Mouse (Mus musculus) kidney, postnatal 0 days (tissue): ENCODE measurements around the gene Nub1. TPM values are rescaled to one million over a fixed set of nuclear protein-coding genes. Genes with fewer than 3 reads are reported as not detected.

Experiments
- ATAC-seq: fragments of 200-750 bp; cut with Nextera tagmentation; replicated peaks from 2 replicates; pipeline ENCODE4 v1.8.0; 2017; ENCODE audit warnings: low read depth, moderate number of reproducible peaks, moderate TSS enrichment, moderate library complexity; ENCODE audit not compliant: low FRiP score
- DNase-seq: peaks from one replicate; pipeline ENCODE4 v3.0.0-alpha.2; 2016; ENCODE audit warnings: low spot score
- H3K27ac ChIP-seq: fragments of 300-500 bp; sonication (generic); 2 replicates; pipeline ENCODE4 v1.5.1; 2014; ENCODE audit warnings: mild to moderate bottlenecking
- H3K27me3 ChIP-seq: fragments of 300-500 bp; sonication (generic); 2 replicates; pipeline ENCODE4 v1.6.1; 2014; ENCODE audit warnings: low read length, mixed read lengths; ENCODE audit not compliant: insufficient read depth
- H3K36me3 ChIP-seq: fragments of 300-500 bp; sonication (generic); 2 replicates; pipeline ENCODE4 v1.6.1; 2014; ENCODE audit warnings: low read length, mixed read lengths; ENCODE audit not compliant: insufficient read depth
- H3K4me1 ChIP-seq: fragments of 300-500 bp; sonication (generic); replicated peaks from 2 replicates; pipeline ENCODE4 v1.6.1; 2014; ENCODE audit warnings: antibody characterized with exemption, low read length, mixed read lengths; ENCODE audit not compliant: insufficient read depth
- H3K4me2 ChIP-seq: fragments of 300-500 bp; sonication (generic); 2 replicates; pipeline ENCODE4 v1.6.1; 2014; ENCODE audit warnings: mild to moderate bottlenecking, low read length, moderate library complexity, mixed read lengths
- H3K4me3 ChIP-seq: fragments of 300-500 bp; sonication (generic); replicated peaks from 2 replicates; pipeline ENCODE4 v1.5.1; 2014; ENCODE audit warnings: low read depth, low read length
- H3K9ac ChIP-seq: fragments of 300-500 bp; sonication (generic); 2 replicates; pipeline ENCODE4 v1.6.1; 2014; ENCODE audit warnings: low read depth, low read length
- H3K9me3 ChIP-seq: fragments of 300-500 bp; sonication (generic); replicated peaks from 2 replicates; pipeline ENCODE4 v1.6.1; 2016; ENCODE audit warnings: low read length, inconsistent platforms, mixed read lengths
- CTCF ChIP-seq: IDR thresholded peaks from 2 replicates; pipeline ENCODE4 v1.5.1; 2016; ENCODE audit warnings: antibody characterized with exemption, low read depth, mild to moderate bottlenecking, moderate library complexity
- WGBS: fragments of 180-500 bp; shearing (Covaris S2); extraction: QIAGEN DNeasy Blood & Tissue Kit; methylation state at CpG from one replicate; pipeline ENCODE4 v1.1.7; 2014; 5-methylcytosine and 5-hydroxymethylcytosine counted together
- polyA plus RNA-seq: library from polyadenylated mRNA; unstranded; fragments of >200 nt; fragmentation: Nextera tagmentation; extraction: Ambion mirVana; gene quantifications from 2 replicates; pipeline ENCODE4 v1.2.1, GENCODE M21; 2015

Gene Nub1
- polyA plus RNA-seq, 1 experiment from 2014 or later: 35.3 TPM

- Histone ChIP-seq H3K36me3 (no peaks in the 10 kb centered on the region), H3K4me1 (no peaks in the 10 kb centered on the region), H3K27me3 (no peaks in the 10 kb centered on the region), H3K9me3 (no peaks in the 10 kb centered on the region), H3K9ac (no peak overlapping the region), H3K4me2 (no peak overlapping the region), H3K4me3 (no peak overlapping the region), H3K27ac (no peak overlapping the region)
- WGBS: 85% methylated on average over 6 of the region's 6 CpGs
- no peak for DNase-seq
- TF ChIP-seq CTCF: no peak
- ATAC-seq: no peak
Observed at GRCm38 (mm10) chr5:24651356-24651755, 34.0 kb upstream of the Nub1 start.

- Histone ChIP-seq H3K4me1 (no peaks in the 10 kb centered on the region), H3K27me3 (no peaks in the 10 kb centered on the region), H3K9me3 (no peaks in the 10 kb centered on the region), H3K27ac (no peak overlapping the region), H3K9ac (no peak overlapping the region), H3K36me3 (no peaks in the 10 kb centered on the region), H3K4me3 (no peak overlapping the region), H3K4me2 (no peak overlapping the region)
- TF ChIP-seq CTCF: peak; percentile 97
- WGBS: 30% methylated on average over 25 of the region's 25 CpGs
- ATAC-seq: peak; percentile 59; the same call in 1 of the 2 replicates
- DNase-seq: peak; percentile 85
Observed at GRCm38 (mm10) chr5:24651768-24652752, 33.3 kb upstream of the Nub1 start.

DNA sequence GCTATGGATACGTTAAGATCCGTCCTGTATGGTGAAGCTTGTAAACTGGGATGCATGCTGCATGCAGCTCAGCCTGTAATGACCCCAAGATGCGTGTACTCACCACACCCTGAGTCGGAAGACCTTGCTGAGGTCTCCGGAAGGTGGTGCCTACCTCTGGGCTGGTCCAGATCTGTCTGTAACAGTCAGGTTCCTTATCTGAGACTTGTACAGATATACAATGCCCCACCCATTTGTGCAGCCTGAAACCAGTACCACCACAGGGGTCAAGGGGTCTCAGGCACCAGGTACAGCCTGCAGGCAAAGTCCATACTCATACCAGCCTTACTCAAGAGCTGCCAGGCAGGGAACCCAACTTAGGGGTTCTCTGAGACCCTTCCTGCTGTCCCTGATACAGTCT is 32.6 kb upstream of the Nub1 start:
- Histone ChIP-seq H3K4me1 (no peaks in the 10 kb centered on the region), H3K9ac (no peak overlapping the region), H3K36me3 (no peaks in the 10 kb centered on the region), H3K9me3 (no peaks in the 10 kb centered on the region), H3K4me2 (no peak overlapping the region), H3K27ac (no peak overlapping the region), H3K4me3 (no peak overlapping the region), H3K27me3 (no peaks in the 10 kb centered on the region)
- DNase-seq (no peak), ATAC-seq (no peak)
- 96% methylated on average over 5 of the region's 5 CpGs for WGBS
- no peak for TF ChIP-seq CTCF

GRCm38 (mm10) chr5:24654491-24654890 is 30.8 kb upstream of the Nub1 start:
- no peak overlapping the region for H3K4me2 ChIP-seq
- no peaks in the 10 kb centered on the region for H3K36me3 ChIP-seq
- no peaks in the 10 kb centered on the region for H3K9me3 ChIP-seq
- DNase-seq: no peak
- no peak overlapping the region for H3K27ac ChIP-seq
- WGBS: 64% methylated on average over 6 of the region's 6 CpGs
- no peak overlapping the region for H3K4me3 ChIP-seq
- no peaks in the 10 kb centered on the region for H3K4me1 ChIP-seq
- TF ChIP-seq CTCF: no peak
- H3K27me3 ChIP-seq: no peaks in the 10 kb centered on the region
- no peak overlapping the region for H3K9ac ChIP-seq
- no peak for ATAC-seq

DNA sequence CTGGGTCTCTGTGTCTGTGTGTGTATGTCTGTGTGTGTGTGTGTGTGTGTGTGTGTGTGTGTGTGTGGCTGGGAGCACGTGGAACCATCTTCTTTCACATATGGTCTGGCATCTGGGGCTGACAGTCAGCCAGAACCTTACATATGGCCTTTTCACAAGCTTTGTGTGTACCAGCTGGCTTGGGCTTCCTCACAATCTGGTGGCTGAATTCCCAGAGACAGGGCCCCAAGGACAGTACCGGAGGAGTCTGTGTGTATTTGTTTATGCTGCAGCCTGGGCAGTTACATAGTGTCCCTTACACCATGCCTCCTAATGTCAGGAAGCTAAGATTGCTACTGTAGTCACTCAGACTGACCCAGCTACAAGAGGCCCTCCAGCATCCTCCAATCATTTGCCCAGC is 28.2 kb upstream of the Nub1 start:
- Histone ChIP-seq H3K36me3 (no peaks in the 10 kb centered on the region), H3K4me3 (no peak overlapping the region), H3K9me3 (no peaks in the 10 kb centered on the region), H3K4me1 (no peaks in the 10 kb centered on the region), H3K27ac (no peak overlapping the region), H3K9ac (no peak overlapping the region), H3K27me3 (no peaks in the 10 kb centered on the region), H3K4me2 (no peak overlapping the region)
- ATAC-seq (no peak), DNase-seq (no peak)
- WGBS: 24% methylated on average over 2 of the region's 2 CpGs
- no peak for TF ChIP-seq CTCF

DNA sequence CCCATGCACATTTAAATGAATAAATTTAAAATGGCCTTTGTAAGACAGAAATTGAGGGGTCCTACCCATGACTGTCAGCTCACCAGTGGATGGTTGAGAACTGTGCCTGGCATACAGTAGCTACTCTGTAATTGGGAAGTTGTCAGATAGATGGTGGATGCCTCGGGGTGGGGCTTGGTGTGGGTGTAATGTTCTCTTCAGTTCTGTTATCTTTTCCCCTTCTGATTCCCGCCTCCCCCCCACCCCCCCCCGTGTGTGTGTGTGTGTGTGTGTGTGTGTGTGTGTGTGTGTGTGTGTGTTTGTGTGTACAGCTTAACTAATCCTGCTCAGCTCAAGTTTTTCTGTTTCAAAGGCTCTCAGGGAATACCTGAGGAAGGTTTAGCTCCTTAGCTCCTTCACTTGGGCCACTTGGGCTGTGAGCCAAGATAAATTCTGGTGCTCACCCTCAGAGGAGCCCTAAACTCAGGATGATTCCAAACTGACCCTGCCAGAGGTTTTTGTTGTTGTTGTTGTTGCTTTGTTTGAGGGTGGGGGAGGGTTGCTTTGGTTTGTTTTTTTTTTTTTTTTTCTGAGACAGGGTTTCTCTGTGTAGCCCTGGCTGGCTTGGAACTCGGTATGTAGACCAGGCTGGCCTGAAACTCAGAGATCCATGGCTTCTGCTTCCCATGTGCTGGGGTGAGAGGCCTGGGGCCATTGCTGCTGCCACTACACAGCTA is 25.5 kb upstream of the Nub1 start:
- TF ChIP-seq CTCF: no peak
- WGBS: 65% methylated on average over 4 of the region's 4 CpGs
- no peak overlapping the region for H3K4me2 ChIP-seq
- no peak overlapping the region for H3K4me3 ChIP-seq
- no peak overlapping the region for H3K9ac ChIP-seq
- H3K27me3 ChIP-seq: no peaks in the 10 kb centered on the region
- DNase-seq: no peak
- H3K27ac ChIP-seq: no peak overlapping the region
- H3K4me1 ChIP-seq: no peaks in the 10 kb centered on the region
- H3K36me3 ChIP-seq: no peaks in the 10 kb centered on the region
- no peaks in the 10 kb centered on the region for H3K9me3 ChIP-seq
- ATAC-seq: no peak
